In the genomic region with DNA sequence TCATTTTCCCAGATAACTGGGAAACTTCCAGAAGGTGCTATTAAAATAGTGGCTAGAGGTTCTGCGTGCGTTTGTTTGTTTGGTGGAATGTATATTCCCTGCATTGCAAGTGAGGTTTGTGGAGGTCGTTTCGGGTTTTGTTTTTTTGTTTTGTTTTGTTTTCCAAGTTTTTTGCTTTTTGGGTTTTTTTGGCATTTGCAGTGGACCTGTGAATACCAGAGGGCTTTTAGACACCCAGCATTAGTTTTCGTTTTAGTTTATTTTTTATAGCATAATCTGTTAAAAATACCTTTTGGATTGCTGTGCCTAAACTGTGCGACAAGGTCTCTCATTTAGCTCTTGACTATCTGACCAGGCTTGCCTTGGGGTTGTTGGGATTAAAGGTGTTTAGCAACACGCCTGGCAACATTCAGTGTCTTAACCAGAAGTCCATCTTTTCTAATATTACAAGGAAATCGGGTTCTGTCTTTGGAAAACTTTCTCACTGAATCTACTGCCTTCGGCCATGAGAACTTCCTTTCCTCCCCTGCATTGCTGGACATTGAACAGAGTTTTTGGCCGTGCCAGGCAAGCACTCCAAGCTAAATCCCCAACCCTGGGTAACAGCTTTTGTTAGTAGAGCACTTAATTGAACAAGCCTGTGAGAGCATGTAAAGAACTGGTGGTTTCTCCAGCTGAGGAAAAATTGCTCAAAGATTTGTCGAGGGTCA, we compare ENCODE assay signal across 8 mouse cellular contexts. TPM values are rescaled to one million over a fixed set of nuclear protein-coding genes. Genes with fewer than 3 reads are reported as not detected.
A peak's percentile ranks its signal among the peaks of the same experiment; 100 is the strongest.
DNase-seq lines count a peak whose midpoint lies in the region; ATAC-seq lines count a peak whose summit lies in the region.

No protein-coding gene starts in this region.

- peak overlapping the region; percentile 96 for H3K4me3 ChIP-seq in kidney, embryonic 14.5 days (ENCODE audit: low read length)
- peak overlapping the region; percentile 86 for H3K4me3 ChIP-seq in brown adipose tissue, adult 24 weeks (ENCODE audit: insufficient read depth, low read depth, low read length)
- H3K4me3 ChIP-seq in hindbrain, embryonic 16.5 days (ENCODE audit: low read length): peak overlapping the region; percentile 82
- H3K4me3 ChIP-seq in midbrain, embryonic 14.5 days (replicated peaks; ENCODE audit: low read depth, low read length): peak overlapping the region; percentile 96

- H3K9ac ChIP-seq in kidney, embryonic 14.5 days (ENCODE audit: low read depth, low read length): peak overlapping the region; percentile 98
- peak overlapping the region; percentile 96 for H3K9ac ChIP-seq in hindbrain, embryonic 16.5 days (ENCODE audit: low read depth, low read length)
- H3K9ac ChIP-seq in midbrain, embryonic 14.5 days (replicated peaks; ENCODE audit: low read length): peak overlapping the region; percentile 92; the same call in 1 of the 2 replicates

- H3K9me3 ChIP-seq in kidney, embryonic 14.5 days (ENCODE audit: control insufficient read depth, low read length): no peaks in the 10 kb centered on the region
- H3K9me3 ChIP-seq in hindbrain, embryonic 16.5 days (ENCODE audit: control insufficient read depth, low read length): no peaks in the 10 kb centered on the region
- H3K9me3 ChIP-seq in midbrain, embryonic 14.5 days (ENCODE audit: control insufficient read depth, low read length): no peaks in the 10 kb centered on the region

- DNase-seq in kidney, postnatal 10 days: no peak
- DNase-seq in midbrain, embryonic 14.5 days: no peak
- DNase-seq in adrenal gland, postnatal 4 days (ENCODE audit: low spot score in 2 of 2): no peak
- DNase-seq in embryo, embryonic 9.5 days (ENCODE audit: extremely low spot score): no peak

- H3K36me3 ChIP-seq in kidney, embryonic 14.5 days (ENCODE audit: control insufficient read depth, insufficient read depth, low read length): no peaks in the 10 kb centered on the region; the same call in 1 of the 2 replicates
- no peaks in the 10 kb centered on the region for H3K36me3 ChIP-seq in hindbrain, embryonic 16.5 days (ENCODE audit: control insufficient read depth, insufficient read depth, low read length)
- no peaks in the 10 kb centered on the region for H3K36me3 ChIP-seq in midbrain, embryonic 14.5 days (ENCODE audit: control insufficient read depth, insufficient read depth, low read length)

- H3K4me2 ChIP-seq in kidney, embryonic 14.5 days (replicated peaks; ENCODE audit: low read depth, low read length): peak overlapping the region; percentile 85
- peak overlapping the region; percentile 72 for H3K4me2 ChIP-seq in hindbrain, embryonic 16.5 days (ENCODE audit: low read length)
- peak overlapping the region; percentile 57 for H3K4me2 ChIP-seq in midbrain, embryonic 14.5 days (ENCODE audit: low read length)

- WGBS in kidney, embryonic 14.5 days: 10% methylated on average over 11 of the region's 11 CpGs
- 15% methylated on average over 11 of the region's 11 CpGs for WGBS in hindbrain, embryonic 16.5 days
- WGBS in midbrain, embryonic 14.5 days: 18% methylated on average over 11 of the region's 11 CpGs

- H3K27ac ChIP-seq in kidney, embryonic 14.5 days (ENCODE audit: low read depth, low read length): peak overlapping the region; percentile 92; the same call in 1 of the 2 replicates
- H3K27ac ChIP-seq in brown adipose tissue, adult 24 weeks (replicated peaks; ENCODE audit: low read depth, low read length): no peak overlapping the region
- H3K27ac ChIP-seq in hindbrain, embryonic 16.5 days (ENCODE audit: low read depth, low read length): peak overlapping the region; percentile 97; the same call in 1 of the 2 replicates
- no peak overlapping the region for H3K27ac ChIP-seq in midbrain, embryonic 14.5 days (replicated peaks; ENCODE audit: low read depth, low read length)

- peaks cover 17% of the 10 kb centered on the region for H3K4me1 ChIP-seq in kidney, embryonic 14.5 days (ENCODE audit: control insufficient read depth, insufficient read depth, low read length)
- H3K4me1 ChIP-seq in brown adipose tissue, adult 24 weeks (ENCODE audit: control insufficient read depth, insufficient read depth, insufficient read length, low read length): peaks cover 7% of the 10 kb centered on the region; the same call in 1 of the 2 replicates
- peaks cover 20% of the 10 kb centered on the region for H3K4me1 ChIP-seq in hindbrain, embryonic 16.5 days (ENCODE audit: control insufficient read depth, insufficient read depth, low read depth, low read length)
- peaks cover 17% of the 10 kb centered on the region for H3K4me1 ChIP-seq in midbrain, embryonic 14.5 days (ENCODE audit: control insufficient read depth, insufficient read depth, low read length)

- no peaks in the 10 kb centered on the region for H3K27me3 ChIP-seq in kidney, embryonic 14.5 days (ENCODE audit: control insufficient read depth, insufficient read depth, low read length)
- H3K27me3 ChIP-seq in hindbrain, embryonic 16.5 days (replicated peaks; ENCODE audit: control insufficient read depth, insufficient read depth, low read length): no peaks in the 10 kb centered on the region
- H3K27me3 ChIP-seq in midbrain, embryonic 14.5 days (ENCODE audit: control insufficient read depth, insufficient read depth, low read length): no peaks in the 10 kb centered on the region

- no peak for ATAC-seq in kidney, embryonic 14.5 days (ENCODE audit: low FRiP score, low TSS enrichment)
- no peak for ATAC-seq in hindbrain, embryonic 16.5 days
- ATAC-seq in midbrain, embryonic 14.5 days (ENCODE audit: low FRiP score, low TSS enrichment): no peak
- no peak for ATAC-seq in megakaryocyte progenitor cell, adult 5-6 weeks (replicated peaks; ENCODE audit: poor library complexity)

RNA-seq across cellular contexts. Expression of a gene that starts 1.5 kb away (rescaled TPM):
- 85.1 and 139 TPM in 2 replicates for polyA plus RNA-seq in kidney, embryonic 14.5 days (2014; fragmentation: Nextera tagmentation; extraction: Ambion mirVana)
- 47.9 and 93.9 TPM in 2 replicates for polyA plus RNA-seq in brown adipose tissue, adult 24 weeks (2012; ENCODE audit: insufficient read depth, insufficient read length, missing spikeins)
- polyA plus RNA-seq in hindbrain, embryonic 16.5 days (2015; fragmentation: Nextera tagmentation; extraction: Ambion mirVana): 76.0 and 84.8 TPM in 2 replicates
- 76.7 and 98.8 TPM in 2 replicates for polyA plus RNA-seq in midbrain, embryonic 14.5 days (2014; fragmentation: Nextera tagmentation; extraction: Ambion mirVana)
- 100 to 1,000 TPM; 352 to 356 TPM for total RNA-seq in adrenal gland, postnatal 4 days (2021)
- total RNA-seq in megakaryocyte progenitor cell, adult 5-6 weeks (2015): 163 and 180 TPM in 2 replicates
- total RNA-seq in megakaryocyte progenitor cell, adult 5-6 weeks (2017): 394 and 459 TPM in 2 replicates

RNA-seq across cellular contexts. Expression of a gene that starts 25.2 kb away (rescaled TPM):
- polyA plus RNA-seq in kidney, embryonic 14.5 days (2014; fragmentation: Nextera tagmentation; extraction: Ambion mirVana): 39.1 and 46.6 TPM in 2 replicates
- polyA plus RNA-seq in brown adipose tissue, adult 24 weeks (2012; ENCODE audit: insufficient read depth, insufficient read length, missing spikeins): 49.0 and 90.1 TPM in 2 replicates
- 8.7 and 14.9 TPM in 2 replicates for polyA plus RNA-seq in hindbrain, embryonic 16.5 days (2015; fragmentation: Nextera tagmentation; extraction: Ambion mirVana)
- polyA plus RNA-seq in midbrain, embryonic 14.5 days (2014; fragmentation: Nextera tagmentation; extraction: Ambion mirVana): 3.6 and 8.9 TPM in 2 replicates
- total RNA-seq in adrenal gland, postnatal 4 days (2021): 10 to 100 TPM; 60.9 to 63.6 TPM
- total RNA-seq in megakaryocyte progenitor cell, adult 5-6 weeks (2015): not detected in 2 replicates
- not detected in 2 replicates for total RNA-seq in megakaryocyte progenitor cell, adult 5-6 weeks (2017)

RNA-seq across cellular contexts. Expression of a gene that starts 47.1 kb away (rescaled TPM):
- 140 and 164 TPM in 2 replicates for polyA plus RNA-seq in kidney, embryonic 14.5 days (2014; fragmentation: Nextera tagmentation; extraction: Ambion mirVana)
- not detected in 2 replicates for polyA plus RNA-seq in brown adipose tissue, adult 24 weeks (2012; ENCODE audit: insufficient read depth, insufficient read length, missing spikeins)
- polyA plus RNA-seq in hindbrain, embryonic 16.5 days (2015; fragmentation: Nextera tagmentation; extraction: Ambion mirVana): 11.8 and 13.6 TPM in 2 replicates
- 0.35 and 1.3 TPM in 2 replicates for polyA plus RNA-seq in midbrain, embryonic 14.5 days (2014; fragmentation: Nextera tagmentation; extraction: Ambion mirVana)
- total RNA-seq in adrenal gland, postnatal 4 days (2021): 10 to 100 TPM; 17.3 to 22.9 TPM
- 7.9 and 11.8 TPM in 2 replicates for total RNA-seq in megakaryocyte progenitor cell, adult 5-6 weeks (2015)
- total RNA-seq in megakaryocyte progenitor cell, adult 5-6 weeks (2017): 12.0 and 14.6 TPM in 2 replicates

Comparison
In these comparisons a context has a peak if more than half of its experiments do, and no peak if none do; other contexts are left out.
1. H3K27ac ChIP-seq: peak in kidney, embryonic 14.5 days (single experiment) and hindbrain, embryonic 16.5 days (single experiment); none in brown adipose tissue, adult 24 weeks (single experiment) and midbrain, embryonic 14.5 days (single experiment).
2. Peak in every context shown above with its lines, with median percentiles within 50 percentile points of each other: H3K4me2 ChIP-seq, H3K4me3 ChIP-seq and H3K9ac ChIP-seq.